Mouse (Mus musculus) E14TG2a.4 (cell line): ENCODE measurements at regions not wholly inside any gene's neighbourhood (a gene's known extent, or its start where the extent isn't known, plus 50 kb on each side); places are given as distances from the start of the nearest gene placed in this dataset.

Experiments
- H3K27me3 ChIP-seq: 2 replicates; pipeline ENCODE4 v1.6.1; 2014; ENCODE audit warnings: low read length, control low read depth; ENCODE audit not compliant: insufficient read depth
- H3K36me3 ChIP-seq: 2 replicates; pipeline ENCODE4 v1.6.1; 2014; ENCODE audit warnings: low read length, control low read depth; ENCODE audit not compliant: insufficient read depth
- H3K4me1 ChIP-seq: replicated peaks from 2 replicates; pipeline ENCODE4 v1.6.1; 2014; ENCODE audit warnings: low read depth, low read length, control low read depth
- H3K4me3 ChIP-seq: replicated peaks from 2 replicates; pipeline ENCODE4 v1.5.1; 2014; ENCODE audit warnings: mild to moderate bottlenecking, low read length
- H3K9me3 ChIP-seq: 2 replicates; pipeline ENCODE4 v1.6.1; 2014; ENCODE audit warnings: low read length, control low read depth
- CTCF ChIP-seq: conservative IDR thresholded peaks from 2 replicates; pipeline ENCODE4 v1.5.1; 2014; ENCODE audit warnings: low read length
- NANOG ChIP-seq: IDR thresholded peaks from 2 replicates; pipeline ENCODE4 v1.6.1; 2014; ENCODE audit warnings: borderline replicate concordance, low read length, mixed read lengths
- POU5F1 ChIP-seq: IDR thresholded peaks from 2 replicates; pipeline ENCODE4 v1.6.1; 2014; ENCODE audit warnings: low read length, borderline replicate concordance

DNA sequence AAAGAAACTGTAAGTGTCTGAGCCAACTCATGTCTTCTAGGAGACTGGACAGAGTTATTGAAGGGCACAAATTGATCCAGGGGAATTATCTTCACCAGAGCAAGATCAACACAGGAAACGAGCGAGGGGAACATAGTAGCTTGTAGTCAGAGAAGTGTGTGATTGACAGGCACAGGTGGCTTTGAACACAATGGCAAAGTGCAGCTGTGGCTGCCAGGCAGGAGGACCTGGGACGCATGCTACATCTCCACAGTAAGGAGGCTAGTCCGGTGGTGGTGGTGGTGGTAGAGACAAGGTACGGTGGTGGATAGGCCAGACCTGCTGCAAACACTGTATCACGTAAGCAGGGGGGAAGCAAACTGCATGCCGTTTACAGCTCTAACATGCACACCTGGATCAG, 240.4 kb upstream of the Map3k7 start:
- Histone ChIP-seq H3K27me3 (no peaks in the 10 kb centered on the region), H3K36me3 (no peaks in the 10 kb centered on the region), H3K4me1 (no peaks in the 10 kb centered on the region), H3K4me3 (no peak overlapping the region), H3K9me3 (peaks cover 12% of the 10 kb centered on the region)
- TF ChIP-seq NANOG (no peak), CTCF (no peak), POU5F1 (no peak)

DNA sequence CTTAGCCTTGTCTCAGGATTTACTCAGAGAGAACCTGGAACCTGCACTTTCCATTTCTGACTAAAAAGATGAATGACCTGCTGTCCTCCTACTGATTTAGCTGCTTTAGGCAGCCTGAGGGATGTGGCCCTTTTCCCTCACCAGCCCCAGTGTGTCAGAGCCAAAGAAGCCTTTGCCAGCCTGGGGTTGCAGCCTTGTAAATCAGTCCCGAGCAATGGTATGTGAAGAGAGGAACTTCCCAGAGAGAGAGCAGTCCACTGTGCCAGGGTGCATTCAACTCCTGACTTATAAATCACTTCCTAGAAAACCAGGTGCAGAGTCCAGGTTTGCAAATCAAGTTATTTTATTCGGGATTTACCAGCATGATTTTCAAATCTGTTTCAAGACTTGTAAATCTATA, 239.5 kb upstream of the Map3k7 start:
- Histone ChIP-seq H3K36me3 (no peaks in the 10 kb centered on the region), H3K4me1 (no peaks in the 10 kb centered on the region), H3K9me3 (peaks cover 11% of the 10 kb centered on the region), H3K4me3 (no peak overlapping the region), H3K27me3 (no peaks in the 10 kb centered on the region)
- TF ChIP-seq POU5F1 (no peak), NANOG (no peak), CTCF (no peak)

DNA sequence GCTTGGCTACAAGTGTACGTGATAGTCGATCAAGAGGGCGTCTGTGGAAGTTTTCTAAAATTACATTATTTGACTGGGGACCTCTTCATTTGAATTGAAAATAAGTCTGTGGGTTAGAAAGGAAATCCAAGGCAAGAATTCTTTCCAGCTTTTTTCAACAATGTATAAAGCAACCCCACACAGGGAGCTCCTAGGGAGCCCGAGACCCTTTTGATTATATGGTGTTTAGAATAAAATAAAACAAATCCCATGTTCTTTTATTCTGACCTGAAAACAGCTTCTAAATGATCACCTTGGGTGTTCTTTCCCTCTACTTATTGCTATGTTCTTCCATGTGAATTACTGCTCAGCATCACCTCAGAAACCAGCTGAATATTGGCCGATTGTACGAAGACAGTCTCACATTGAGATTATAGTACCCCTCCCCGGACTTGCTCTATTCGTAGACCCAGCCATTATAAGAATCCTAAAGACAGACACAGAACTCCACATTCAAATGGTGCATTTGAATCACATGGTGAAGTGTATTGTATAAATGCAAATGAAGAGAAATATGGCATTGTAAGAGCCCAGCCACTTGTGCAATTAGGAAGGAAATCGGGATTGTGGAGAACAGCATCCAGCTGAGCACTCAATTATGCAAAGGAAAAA, 236.3 kb upstream of the Map3k7 start:
- no peaks in the 10 kb centered on the region for H3K36me3 ChIP-seq
- no peaks in the 10 kb centered on the region for H3K27me3 ChIP-seq
- no peaks in the 10 kb centered on the region for H3K9me3 ChIP-seq
- no peaks in the 10 kb centered on the region for H3K4me1 ChIP-seq
- H3K4me3 ChIP-seq, result no peak overlapping the region
- no peak for TF ChIP-seq CTCF
- TF ChIP-seq NANOG, result no peak
- no peak for TF ChIP-seq POU5F1

DNA sequence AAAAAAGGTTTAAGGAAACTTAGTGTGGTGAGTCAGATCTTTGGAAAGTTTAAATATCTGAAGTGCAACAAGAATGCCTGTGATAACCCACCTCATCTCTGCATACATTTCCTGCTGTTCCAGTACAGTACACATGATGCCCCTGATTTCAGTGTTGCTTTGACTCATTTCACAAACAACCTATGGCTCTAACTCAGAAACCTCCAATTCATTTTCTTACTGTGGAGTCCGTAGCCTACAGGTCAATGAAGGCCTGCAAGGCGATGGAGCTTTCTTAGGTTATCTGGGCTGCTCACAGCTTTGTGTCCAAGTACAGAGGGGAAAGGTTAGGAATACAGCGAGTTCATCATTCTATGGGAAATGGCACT, 235.8 kb upstream of the Map3k7 start:
- Histone ChIP-seq H3K27me3 (no peaks in the 10 kb centered on the region), H3K4me3 (no peak overlapping the region), H3K36me3 (no peaks in the 10 kb centered on the region), H3K9me3 (no peaks in the 10 kb centered on the region), H3K4me1 (no peaks in the 10 kb centered on the region)
- TF ChIP-seq POU5F1, result no peak

DNA sequence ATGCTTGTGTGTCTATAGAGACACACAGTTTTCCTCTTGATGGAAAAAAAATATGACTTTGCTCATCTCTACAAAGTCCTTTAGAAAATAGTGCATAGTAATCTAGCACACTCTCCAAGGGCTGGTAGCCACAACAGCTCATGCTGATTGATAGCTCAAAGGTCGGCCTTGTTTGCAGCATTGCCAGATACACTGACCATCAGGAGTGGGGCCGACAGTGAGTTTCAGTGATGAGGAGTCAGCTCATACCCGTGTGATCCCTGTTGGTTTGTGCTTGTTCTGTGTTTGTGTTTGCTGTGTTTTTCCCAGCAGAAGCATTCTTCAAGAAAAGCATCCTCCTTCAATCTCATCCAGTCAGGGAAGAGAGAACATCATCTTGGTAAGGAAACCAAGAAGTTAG, 220.1 kb upstream of the Map3k7 start:
- Histone ChIP-seq H3K4me3 (no peak overlapping the region), H3K27me3 (no peaks in the 10 kb centered on the region), H3K4me1 (no peaks in the 10 kb centered on the region), H3K36me3 (no peaks in the 10 kb centered on the region), H3K9me3 (no peaks in the 10 kb centered on the region)
- TF ChIP-seq POU5F1 (no peak), CTCF (no peak), NANOG (no peak)

DNA sequence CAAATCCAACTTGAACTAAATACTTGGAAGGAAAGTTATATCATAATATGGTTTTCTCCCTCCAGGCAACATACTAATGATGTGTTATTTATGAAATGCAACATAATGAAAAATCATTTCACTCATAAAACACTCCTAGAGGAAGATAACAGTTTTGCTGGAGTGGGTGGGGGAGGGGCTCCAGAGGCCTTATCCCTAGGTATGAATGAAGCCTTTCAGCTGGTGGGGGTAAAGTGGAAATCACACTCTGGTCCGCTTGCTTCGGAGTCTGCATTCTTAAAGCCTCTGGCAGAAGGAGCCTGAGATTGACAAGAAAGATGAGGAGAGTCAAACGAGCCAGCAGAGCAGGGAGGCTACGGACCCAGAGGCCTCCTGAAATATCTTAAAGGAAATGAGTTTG, 219.5 kb upstream of the Map3k7 start:
- Histone ChIP-seq H3K4me1 (no peaks in the 10 kb centered on the region), H3K36me3 (no peaks in the 10 kb centered on the region), H3K27me3 (no peaks in the 10 kb centered on the region), H3K9me3 (no peaks in the 10 kb centered on the region), H3K4me3 (no peak overlapping the region)
- TF ChIP-seq POU5F1, result no peak
- no peak for TF ChIP-seq CTCF
- TF ChIP-seq NANOG, result no peak

DNA sequence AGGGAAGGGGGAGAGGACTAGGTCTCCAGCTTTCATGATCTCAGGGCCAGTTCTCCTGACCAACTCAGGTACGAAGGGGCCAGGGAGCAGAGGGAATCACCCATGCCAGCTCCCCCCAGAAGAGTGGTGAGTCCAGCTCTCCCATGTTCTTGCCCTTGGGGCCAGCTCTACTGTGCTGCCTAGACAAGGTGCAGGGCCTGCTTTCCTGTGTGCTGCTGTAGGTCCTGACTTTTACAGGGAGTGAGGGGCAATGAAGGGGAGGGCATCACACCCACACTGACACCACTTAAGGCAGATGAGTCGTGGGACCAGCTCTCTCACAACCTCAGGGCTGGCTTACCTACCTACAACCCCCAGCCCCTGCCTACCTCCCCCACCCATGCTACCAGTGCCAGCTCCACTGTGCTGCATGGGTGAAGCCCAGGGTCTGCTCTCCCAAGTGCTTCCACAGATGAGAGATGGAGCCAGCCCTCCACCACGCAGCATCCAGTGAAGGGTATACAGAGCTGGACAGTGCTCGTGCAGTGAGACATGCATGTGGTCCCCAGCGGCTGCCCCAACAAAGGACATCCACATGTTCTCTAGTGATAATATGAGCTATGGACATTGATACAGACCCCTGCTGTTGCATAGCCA, 210.1 kb upstream of the Map3k7 start:
- Histone ChIP-seq H3K27me3 (no peaks in the 10 kb centered on the region), H3K9me3 (no peaks in the 10 kb centered on the region), H3K4me1 (0 out of 2 replicates have a peak, but pooled peaks cover under 1% of the 10 kb centered on the region), H3K4me3 (no peak overlapping the region), H3K36me3 (no peaks in the 10 kb centered on the region)
- no peak for TF ChIP-seq NANOG

DNA sequence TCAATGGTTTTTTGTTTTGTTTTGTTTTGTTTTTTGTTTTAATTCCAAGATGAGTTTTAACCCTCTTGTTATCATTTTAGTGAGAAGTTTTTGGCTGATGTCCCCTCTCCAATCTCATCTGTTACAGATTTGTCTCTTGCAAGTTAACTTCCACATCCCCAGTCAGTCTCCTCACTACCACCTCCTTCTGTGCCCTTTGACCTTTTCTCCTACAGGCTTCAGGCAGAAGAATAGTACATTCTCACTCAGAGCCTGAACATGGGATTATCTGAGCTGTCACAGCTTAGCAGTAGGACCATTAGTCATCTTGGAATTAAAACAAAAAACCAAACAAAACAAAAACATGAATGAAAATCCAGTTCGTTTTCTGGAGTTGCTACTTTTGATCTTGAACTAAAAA, 206.8 kb upstream of the Map3k7 start:
- no peak for TF ChIP-seq POU5F1
- no peak for TF ChIP-seq CTCF
- TF ChIP-seq NANOG, result no peak
- Histone ChIP-seq H3K9me3 (no peaks in the 10 kb centered on the region), H3K27me3 (no peaks in the 10 kb centered on the region), H3K4me1 (peaks cover 21% of the 10 kb centered on the region), H3K36me3 (no peaks in the 10 kb centered on the region), H3K4me3 (no peak overlapping the region)

DNA sequence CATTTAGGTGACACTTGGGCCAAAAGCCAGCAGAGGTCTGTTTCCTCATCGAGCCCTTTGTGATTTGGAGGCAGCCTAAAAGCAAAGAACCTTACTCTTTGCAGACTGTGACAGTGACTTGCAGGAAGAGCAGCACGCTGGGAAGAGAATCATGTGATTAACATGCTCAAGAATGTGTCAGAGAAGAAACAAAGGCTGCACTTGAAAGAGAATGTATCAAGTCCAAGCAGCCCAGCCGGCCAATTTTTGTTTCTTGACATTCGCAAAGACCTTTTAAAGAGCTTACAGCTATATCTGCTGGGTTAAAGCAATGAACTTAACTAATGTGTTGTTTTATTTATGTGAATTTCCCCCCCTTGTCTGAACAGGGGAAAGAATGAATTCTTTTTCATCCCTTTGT, 203.8 kb upstream of the Map3k7 start:
- TF ChIP-seq POU5F1, result no peak
- no peak for TF ChIP-seq NANOG
- no peak for TF ChIP-seq CTCF
- no peaks in the 10 kb centered on the region for H3K36me3 ChIP-seq
- peaks cover 21% of the 10 kb centered on the region for H3K4me1 ChIP-seq
- H3K4me3 ChIP-seq, result no peak overlapping the region
- no peaks in the 10 kb centered on the region for H3K27me3 ChIP-seq
- no peaks in the 10 kb centered on the region for H3K9me3 ChIP-seq
